Mouse (Mus musculus) testis, adult 2 months (tissue): ENCODE measurements at regions not wholly inside any gene's neighbourhood (a gene's known extent, or its start where the extent isn't known, plus 50 kb on each side); places are given as distances from the start of the nearest gene placed in this dataset.

ENCODE experiments used
- CTCF ChIP-seq: fragments of 200-500 bp; IDR thresholded peaks from 2 replicates; pipeline ENCODE4 v1.5.1; 2012; ENCODE audit warnings: low read depth, mild to moderate bottlenecking, inconsistent platforms, low read length, moderate library complexity; ENCODE audit not compliant: control insufficient read depth, insufficient read depth, insufficient replicate concordance
- POLR2A ChIP-seq: fragments of 200-500 bp; IDR thresholded peaks from 2 replicates; pipeline ENCODE4 v1.6.1; 2012; ENCODE audit warnings: low read depth, mild to moderate bottlenecking, inconsistent platforms, low read length, moderate library complexity; ENCODE audit not compliant: control insufficient read depth

- TF ChIP-seq POLR2A (no peak), CTCF (no peak)
These were observed 55.2 kb upstream of the 1110032F04Rik start for GRCm38 (mm10) chr3:68814011-68814690.
